Mouse (Mus musculus): ENCODE measurements around the gene Pask. TPM values are rescaled to one million over a fixed set of nuclear protein-coding genes. Genes with fewer than 3 reads are reported as not detected.

Pask gene
- polyA plus RNA-seq, 1 experiment: 9.4 TPM

DNA sequence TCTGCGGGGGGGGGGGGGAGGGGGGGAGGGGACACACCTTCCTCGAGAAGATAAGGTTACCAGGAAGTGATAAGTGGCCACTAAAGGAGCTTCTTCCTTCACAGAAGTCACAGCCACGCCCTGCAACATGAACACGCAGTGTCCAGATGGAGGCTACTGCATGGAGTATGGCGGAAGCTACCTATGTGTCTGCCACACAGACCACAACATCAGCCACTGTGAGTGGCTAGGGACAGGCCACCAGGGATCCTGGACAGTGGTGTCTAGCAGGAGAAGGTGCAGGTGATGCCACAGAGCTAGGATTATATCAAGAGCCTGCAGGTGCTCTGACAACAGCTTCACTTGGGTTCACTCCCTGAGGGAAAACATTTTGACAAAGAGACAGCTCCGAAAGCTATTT, 71.5 kb downstream of the Pask start:
- Histone ChIP-seq H3K4me1 (replicated peaks; ENCODE audit: control insufficient read depth, insufficient read depth, low read length) (no peaks in the 10 kb centered on the region), H3K4me3 (ENCODE audit: control insufficient read depth, insufficient read depth, low read length) (no peak overlapping the region), H3K27ac (ENCODE audit: control insufficient read depth, insufficient read depth, low read length) (no peak overlapping the region), H3K27me3 (ENCODE audit: control insufficient read depth, insufficient read depth, low read length) (no peaks in the 10 kb centered on the region), H3K36me3 (ENCODE audit: control insufficient read depth, insufficient read depth, low read length) (no peaks in the 10 kb centered on the region)
- no peak for TF ChIP-seq POLR2A (IDR thresholded peaks at IDR 0.05; ENCODE audit: control insufficient read depth, extremely low read depth, insufficient read depth, low read length, poor library complexity)
- no peak for TF ChIP-seq CTCF (IDR thresholded peaks at IDR 0.05; ENCODE audit: borderline replicate concordance, control insufficient read depth, extremely low read depth, insufficient read depth, low read length, poor library complexity)
- 82% methylated on average over 6 of the region's 6 CpGs for WGBS
- DNase-seq: no peak

DNA sequence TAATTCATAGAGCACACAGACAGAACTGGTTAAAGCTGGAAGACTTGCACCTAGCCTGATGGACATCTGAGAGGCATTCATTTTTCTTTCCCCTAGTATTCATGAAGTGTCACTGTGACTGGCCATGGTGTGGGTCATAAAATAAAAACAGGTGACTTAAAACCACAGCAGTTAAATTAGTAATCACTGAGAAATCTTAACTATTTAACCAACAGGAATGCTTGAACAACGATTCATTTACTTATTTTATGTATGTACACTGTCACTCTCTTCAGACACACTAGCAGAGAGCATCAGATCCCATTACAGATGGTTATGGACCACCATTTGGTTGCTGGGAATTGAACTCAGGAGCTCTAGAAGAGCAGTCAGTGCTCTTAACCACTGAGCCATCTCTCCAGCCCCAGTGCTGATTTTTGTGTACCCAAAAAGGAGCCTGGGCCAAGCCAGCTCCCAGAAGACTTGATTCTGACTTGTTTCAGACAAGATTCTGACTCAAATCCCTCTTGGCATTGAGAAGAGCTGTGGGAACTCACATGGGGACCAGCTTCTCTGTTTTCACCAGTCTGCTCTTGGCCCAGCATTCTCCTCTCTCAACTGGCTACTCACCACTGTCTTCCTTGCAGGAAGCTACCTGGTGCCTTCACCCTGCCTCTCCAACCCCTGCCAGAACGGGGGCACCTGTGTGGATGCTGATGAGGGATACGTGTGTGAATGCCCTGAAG, 72.6 kb downstream of the Pask start:
- WGBS: 66% methylated on average over 3 of the region's 3 CpGs
- TF ChIP-seq POLR2A (IDR thresholded peaks at IDR 0.05; ENCODE audit: control insufficient read depth, extremely low read depth, insufficient read depth, low read length, poor library complexity) (no peak), CTCF (IDR thresholded peaks at IDR 0.05; ENCODE audit: borderline replicate concordance, control insufficient read depth, extremely low read depth, insufficient read depth, low read length, poor library complexity) (no peak)
- H3K4me1 ChIP-seq (replicated peaks; ENCODE audit: control insufficient read depth, insufficient read depth, low read length): no peaks in the 10 kb centered on the region
- DNase-seq: no peak
- H3K27me3 ChIP-seq (ENCODE audit: control insufficient read depth, insufficient read depth, low read length): no peaks in the 10 kb centered on the region
- H3K4me3 ChIP-seq (ENCODE audit: control insufficient read depth, insufficient read depth, low read length): no peak overlapping the region
- H3K27ac ChIP-seq (ENCODE audit: control insufficient read depth, insufficient read depth, low read length): no peak overlapping the region
- H3K36me3 ChIP-seq (ENCODE audit: control insufficient read depth, insufficient read depth, low read length): no peaks in the 10 kb centered on the region

DNA sequence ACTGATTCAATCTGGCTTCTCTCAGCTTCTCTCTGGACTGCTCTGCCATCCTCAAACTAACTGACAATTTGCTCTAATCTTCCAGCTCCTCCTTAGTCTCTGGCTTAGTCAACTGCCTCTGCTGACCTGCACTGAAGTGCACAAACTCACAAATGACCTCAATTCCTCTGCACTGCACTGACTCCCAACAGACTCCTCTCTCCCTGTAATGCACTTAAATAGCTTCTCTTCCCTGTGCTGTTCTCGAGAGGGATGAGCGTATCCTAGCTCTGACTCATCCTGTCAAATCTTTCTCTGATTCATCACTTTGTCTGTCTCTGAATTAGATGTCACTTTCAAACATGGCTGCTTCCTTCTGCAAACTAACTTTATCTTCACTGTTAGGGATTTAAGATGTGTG, 75.0 kb downstream of the Pask start:
- WGBS: 87% methylated on average over 2 of the region's 2 CpGs
- TF ChIP-seq CTCF (IDR thresholded peaks at IDR 0.05; ENCODE audit: borderline replicate concordance, control insufficient read depth, extremely low read depth, insufficient read depth, low read length, poor library complexity): no peak
- no peak for TF ChIP-seq POLR2A (IDR thresholded peaks at IDR 0.05; ENCODE audit: control insufficient read depth, extremely low read depth, insufficient read depth, low read length, poor library complexity)
- Histone ChIP-seq H3K27me3 (ENCODE audit: control insufficient read depth, insufficient read depth, low read length) (no peaks in the 10 kb centered on the region), H3K4me1 (replicated peaks; ENCODE audit: control insufficient read depth, insufficient read depth, low read length) (no peaks in the 10 kb centered on the region), H3K36me3 (ENCODE audit: control insufficient read depth, insufficient read depth, low read length) (no peaks in the 10 kb centered on the region), H3K27ac (ENCODE audit: control insufficient read depth, insufficient read depth, low read length) (no peak overlapping the region), H3K4me3 (ENCODE audit: control insufficient read depth, insufficient read depth, low read length) (no peak overlapping the region)
- DNase-seq: no peak

DNA sequence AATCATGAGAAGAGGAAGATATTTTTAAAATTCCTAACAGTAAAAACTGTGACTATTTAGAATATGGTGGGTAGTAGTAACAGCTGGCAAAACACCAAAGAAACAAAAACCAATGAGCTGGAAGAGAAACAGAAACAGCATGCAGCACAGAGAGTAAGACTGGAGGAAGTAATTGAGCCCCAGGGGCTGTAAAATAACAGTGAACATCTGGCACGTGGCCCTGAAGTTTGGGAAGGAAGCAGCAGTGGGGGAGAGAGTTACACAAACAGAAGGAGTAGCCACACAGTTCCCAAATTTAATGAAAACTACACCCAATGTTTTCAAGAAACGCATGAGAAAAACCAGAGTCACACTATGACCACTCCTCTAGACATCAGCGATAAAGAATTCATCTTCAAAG, 76.1 kb downstream of the Pask start:
- no peaks in the 10 kb centered on the region for H3K27me3 ChIP-seq (ENCODE audit: control insufficient read depth, insufficient read depth, low read length)
- no peak overlapping the region for H3K27ac ChIP-seq (ENCODE audit: control insufficient read depth, insufficient read depth, low read length)
- TF ChIP-seq CTCF (IDR thresholded peaks at IDR 0.05; ENCODE audit: borderline replicate concordance, control insufficient read depth, extremely low read depth, insufficient read depth, low read length, poor library complexity) (no peak), POLR2A (IDR thresholded peaks at IDR 0.05; ENCODE audit: control insufficient read depth, extremely low read depth, insufficient read depth, low read length, poor library complexity) (no peak)
- no peak for DNase-seq
- WGBS: 38% methylated on average over 3 of the region's 3 CpGs
- H3K36me3 ChIP-seq (ENCODE audit: control insufficient read depth, insufficient read depth, low read length): no peaks in the 10 kb centered on the region
- H3K4me1 ChIP-seq (replicated peaks; ENCODE audit: control insufficient read depth, insufficient read depth, low read length): no peaks in the 10 kb centered on the region
- no peak overlapping the region for H3K4me3 ChIP-seq (ENCODE audit: control insufficient read depth, insufficient read depth, low read length)

Other genes starting within 250 kb of the Pask start
- gene Kif1a, start 241.5 kb downstream of the Pask start, polyA plus RNA-seq (2012; rRNA removed): 1.8 and 2.0 TPM in 2 replicates
- gene Agxt, start 208.2 kb downstream of the Pask start, polyA plus RNA-seq (2012; rRNA removed): 0.23 and 0.78 TPM in 2 replicates
- gene 2310007B03Rik, start 182.5 kb downstream of the Pask start, polyA plus RNA-seq (2012; rRNA removed): 0.68 and 0.88 TPM in 2 replicates
- 0.28 and 0.34 TPM in 2 replicates for gene Crocc2, start 174.8 kb downstream of the Pask start, polyA plus RNA-seq (2012; rRNA removed)
- 3.1 and 3.8 TPM in 2 replicates for gene Sned1, start 107.6 kb downstream of the Pask start, polyA plus RNA-seq (2012; rRNA removed)
- gene Mterf4, start 37.6 kb downstream of the Pask start, polyA plus RNA-seq (2012; rRNA removed): 11.1 and 11.6 TPM in 2 replicates
- 6.0 and 6.4 TPM in 2 replicates for gene Ppp1r7, start 628 bp downstream of the Pask start, polyA plus RNA-seq (2012; rRNA removed)
- gene Ano7, start 30.4 kb upstream of the Pask start, polyA plus RNA-seq (2012; rRNA removed): 1.1 and 2.0 TPM in 2 replicates
- gene Hdlbp, start 135.3 kb upstream of the Pask start, polyA plus RNA-seq (2012; rRNA removed): 52.3 and 53.4 TPM in 2 replicates
- 1.7 and 2.1 TPM in 2 replicates for gene Farp2, start 168.6 kb upstream of the Pask start, polyA plus RNA-seq (2012; rRNA removed)